Mouse (Mus musculus): Measurements from ENCODE around the gene Cobl.

Cobl gene

DNA sequence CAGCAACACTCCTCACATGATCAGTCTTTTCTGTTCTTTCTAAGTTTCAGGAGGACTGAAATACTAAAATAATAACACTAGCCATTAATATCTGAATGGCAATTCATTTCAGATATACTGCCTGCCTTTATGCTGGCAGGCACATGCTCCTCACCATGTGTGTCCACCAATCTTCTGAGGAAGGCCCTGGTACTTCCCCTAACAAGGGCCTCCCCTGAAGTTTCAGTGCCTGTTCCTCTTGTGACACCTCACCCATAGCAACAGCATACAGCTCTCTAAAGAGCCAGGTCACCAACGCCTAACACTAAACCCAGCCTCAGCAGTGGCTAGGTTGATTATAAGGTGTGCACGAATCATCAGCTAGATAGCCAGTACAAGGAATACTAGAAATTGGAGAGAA is 20.5 kb downstream of the Cobl start:
- no peak for DNase-seq (ENCODE audit: low read depth)

- DNase-seq (ENCODE audit: low read depth): no peak
Measured at GRCm38 (mm10) chr11:12443614-12444013, 21.1 kb downstream of the Cobl start.

DNA sequence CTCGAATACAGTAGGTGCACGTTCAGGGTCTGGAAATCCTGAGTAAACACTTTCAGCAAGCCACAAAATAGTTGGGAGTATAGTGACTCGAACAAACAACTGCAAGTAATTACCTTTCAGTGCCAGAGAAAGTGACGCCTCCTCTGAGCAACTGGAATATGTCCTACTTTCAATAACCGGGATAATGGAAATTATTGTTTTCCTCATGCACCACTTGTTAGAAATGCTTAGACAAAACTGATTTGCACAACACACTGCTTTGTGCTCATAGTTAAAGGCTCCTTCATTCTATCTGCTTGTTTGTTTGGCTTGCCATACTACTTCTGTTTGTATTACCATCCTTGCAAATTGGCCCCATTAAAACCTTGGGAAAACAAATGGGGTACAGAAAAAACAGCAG is 21.6 kb downstream of the Cobl start:
- no peak for DNase-seq (ENCODE audit: low read depth)

DNA sequence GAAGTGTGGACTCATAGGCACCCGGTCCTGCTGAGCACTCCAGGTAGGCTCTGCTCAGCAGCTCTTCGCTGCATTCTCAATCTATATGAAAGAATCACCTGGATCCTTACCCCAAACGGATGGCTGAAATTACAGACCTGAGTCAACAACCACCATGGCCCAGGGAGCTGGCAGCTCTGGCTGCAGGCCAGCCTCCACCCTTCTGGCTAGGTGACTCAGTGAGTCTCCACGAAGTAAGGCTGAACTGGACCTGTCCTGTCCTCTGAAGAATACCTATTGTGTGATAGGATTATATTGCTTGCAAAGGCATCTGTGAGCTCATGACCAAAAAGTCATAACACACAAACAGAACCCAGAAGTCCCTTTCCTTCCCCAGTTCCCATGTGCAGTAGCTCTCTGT is 22.5 kb downstream of the Cobl start:
- no peak for DNase-seq (ENCODE audit: low read depth)

DNA sequence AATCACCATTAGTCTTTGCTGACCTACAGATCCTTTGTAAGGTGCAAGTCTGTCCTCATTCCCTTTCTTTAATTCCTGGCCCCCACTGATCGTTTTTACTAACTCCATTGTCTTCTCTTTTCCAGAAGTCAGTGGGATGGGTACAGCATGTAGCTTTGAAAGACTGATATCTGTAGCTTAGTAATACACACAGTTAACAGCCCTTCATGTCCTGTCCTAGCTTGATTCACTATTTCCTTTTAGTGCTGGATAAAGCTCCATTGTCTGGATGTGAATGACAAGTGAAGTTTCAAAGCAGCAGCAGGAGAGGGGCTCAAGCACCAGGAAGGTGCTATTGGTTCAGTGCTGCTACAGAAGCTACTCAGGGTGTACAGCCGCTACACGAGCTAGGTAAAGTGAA is 28.9 kb downstream of the Cobl start:
- no peak for DNase-seq (ENCODE audit: low read depth)

- no peak for DNase-seq (ENCODE audit: low read depth)
Measured at GRCm38 (mm10) chr11:12435018-12435417, 29.7 kb downstream of the Cobl start.

GRCm38 (mm10) chr11:12434597-12434996 is 30.2 kb downstream of the Cobl start:
- DNase-seq (ENCODE audit: low read depth): no peak

DNA sequence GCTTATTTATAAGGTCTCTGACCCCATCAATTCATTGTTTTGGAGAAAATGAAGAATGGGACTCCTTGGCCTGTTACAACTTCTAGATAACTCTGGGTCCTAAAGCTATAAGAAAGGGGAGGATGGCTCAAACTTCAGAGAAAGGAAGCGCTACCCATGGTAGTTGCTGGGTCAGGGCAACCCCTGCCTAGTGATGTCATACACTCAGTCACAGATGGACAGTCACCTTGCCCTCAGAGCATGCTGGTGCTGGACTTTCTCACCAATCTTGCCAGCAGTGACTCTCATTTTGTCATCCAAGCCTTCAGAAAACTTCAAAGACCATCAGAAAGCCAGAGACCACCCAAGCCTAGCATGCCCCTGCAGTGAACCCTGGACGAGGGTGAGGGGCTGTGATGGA is 32.8 kb downstream of the Cobl start:
- no peak for DNase-seq (ENCODE audit: low read depth)

DNA sequence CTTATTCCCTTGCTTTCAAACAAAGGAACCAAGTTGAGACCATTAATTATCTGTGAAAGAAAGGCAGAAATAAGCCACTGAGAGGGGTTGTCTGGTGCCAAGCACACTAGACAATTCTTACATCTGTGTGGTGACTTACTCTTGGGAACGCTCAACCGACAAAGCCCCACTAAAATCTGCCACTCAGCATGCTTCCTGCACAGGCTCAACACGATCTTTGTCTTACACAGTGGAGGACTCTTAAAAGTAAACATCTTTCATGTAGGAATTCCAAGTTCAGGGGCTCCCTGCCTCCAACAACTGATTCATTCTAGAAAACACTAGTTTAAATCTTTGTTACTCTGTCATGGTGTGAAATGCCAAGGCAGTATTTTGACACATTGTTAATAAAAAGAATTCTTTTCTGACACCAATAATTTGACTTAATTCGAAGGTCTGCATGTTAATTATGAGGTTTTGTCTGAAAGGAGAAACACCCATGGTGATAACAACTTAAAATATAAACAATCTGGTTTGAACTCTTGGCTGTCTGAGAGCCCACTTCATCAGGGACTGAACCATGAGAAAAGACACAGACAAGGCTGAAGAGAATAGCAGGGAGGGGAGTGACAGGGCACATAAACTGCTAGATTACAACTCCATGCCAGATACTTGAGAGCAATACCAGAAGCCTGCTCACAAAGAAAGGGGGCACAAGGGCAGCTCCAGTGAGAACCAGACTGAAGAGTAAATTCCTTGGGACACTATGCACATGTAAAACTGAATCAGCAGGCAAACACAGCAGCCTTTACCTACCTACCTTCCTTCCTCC is 34.3 kb downstream of the Cobl start:
- no peak for DNase-seq (ENCODE audit: low read depth)

DNA sequence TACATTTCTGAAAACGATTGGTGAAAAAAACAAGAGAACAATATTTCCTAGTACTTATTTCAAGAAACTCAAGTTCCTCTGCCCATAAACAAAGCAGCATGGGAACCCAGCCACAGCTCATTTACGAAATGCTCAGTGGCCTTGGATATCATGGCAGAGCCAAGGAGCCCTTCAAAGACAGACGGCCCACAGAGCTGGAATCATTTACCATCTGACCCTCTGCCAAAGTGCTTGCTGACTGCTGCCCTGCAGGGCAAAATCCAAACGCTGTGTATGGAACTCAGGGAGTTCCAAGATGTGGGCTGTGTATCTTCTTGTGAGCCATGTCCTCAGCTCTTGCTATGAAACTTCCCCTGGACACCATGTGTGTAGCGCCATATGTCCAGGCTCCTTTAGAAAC is 38.0 kb downstream of the Cobl start:
- no peak for DNase-seq (ENCODE audit: low read depth)

- DNase-seq (ENCODE audit: low read depth): no peak
Measured at GRCm38 (mm10) chr11:12424205-12424604, 40.6 kb downstream of the Cobl start.

- DNase-seq (ENCODE audit: low read depth): no peak
Measured at GRCm38 (mm10) chr11:12421183-12421582, 43.6 kb downstream of the Cobl start.

GRCm38 (mm10) chr11:12420146-12420545 is 44.6 kb downstream of the Cobl start:
- no peak for DNase-seq (ENCODE audit: low read depth)

DNA sequence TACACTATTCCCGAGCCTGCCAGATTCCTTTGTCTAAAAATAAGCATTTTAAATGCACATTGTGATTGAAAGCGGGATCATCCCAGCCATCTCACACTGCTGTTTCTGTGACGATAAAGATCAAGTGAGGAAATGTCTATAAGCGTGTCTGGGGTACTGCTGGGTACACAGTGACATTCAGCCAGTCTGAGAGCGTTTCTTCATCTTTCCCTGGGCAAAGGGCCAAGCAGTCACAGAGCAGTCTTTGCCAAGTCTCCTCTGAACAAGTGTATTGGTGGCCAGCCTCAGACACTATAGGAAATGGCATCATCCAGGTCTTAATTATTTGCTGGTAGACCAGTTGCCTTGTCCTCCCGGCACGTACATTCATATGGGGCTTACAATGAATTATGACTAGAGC is 47.9 kb downstream of the Cobl start:
- no peak for DNase-seq (ENCODE audit: low read depth)

- DNase-seq (ENCODE audit: low read depth): no peak
Measured at GRCm38 (mm10) chr11:12415329-12415728, 49.4 kb downstream of the Cobl start.

GRCm38 (mm10) chr11:12411950-12412349 is 52.8 kb downstream of the Cobl start:
- DNase-seq (ENCODE audit: low read depth): no peak

DNA sequence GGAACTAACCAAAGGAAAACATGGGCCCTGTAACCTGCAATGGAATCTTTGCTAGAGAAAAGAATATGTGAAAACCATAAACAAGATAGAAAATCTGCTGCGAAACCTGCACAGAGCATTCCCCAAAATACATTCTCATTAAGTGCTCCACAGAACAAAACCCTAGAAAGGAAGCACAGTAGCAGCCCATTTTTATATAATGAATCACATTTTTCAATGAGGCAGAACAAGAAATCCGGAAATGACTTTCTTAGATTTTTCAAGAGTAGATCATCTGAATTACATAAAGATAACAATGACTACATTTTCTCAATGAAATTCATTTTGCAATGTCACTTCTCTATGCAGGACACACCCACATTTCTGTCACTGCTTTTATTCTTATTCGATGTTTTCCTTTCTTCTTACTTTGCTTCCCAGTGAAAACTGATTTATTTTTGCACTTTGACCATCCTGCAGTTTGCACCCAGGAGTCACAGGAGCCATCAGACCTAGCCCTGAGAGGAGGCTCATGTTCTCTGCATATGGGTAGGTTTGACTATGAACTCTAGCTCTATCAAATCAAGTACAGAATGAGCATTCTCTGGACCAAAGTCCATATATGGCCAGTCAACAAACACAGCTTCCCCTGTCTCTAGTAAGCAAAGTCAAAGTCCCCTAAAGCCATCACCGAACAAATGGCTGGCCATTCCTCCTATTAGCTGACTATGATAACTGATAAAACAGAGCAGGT is 53.5 kb downstream of the Cobl start:
- DNase-seq (ENCODE audit: low read depth): no peak

DNA sequence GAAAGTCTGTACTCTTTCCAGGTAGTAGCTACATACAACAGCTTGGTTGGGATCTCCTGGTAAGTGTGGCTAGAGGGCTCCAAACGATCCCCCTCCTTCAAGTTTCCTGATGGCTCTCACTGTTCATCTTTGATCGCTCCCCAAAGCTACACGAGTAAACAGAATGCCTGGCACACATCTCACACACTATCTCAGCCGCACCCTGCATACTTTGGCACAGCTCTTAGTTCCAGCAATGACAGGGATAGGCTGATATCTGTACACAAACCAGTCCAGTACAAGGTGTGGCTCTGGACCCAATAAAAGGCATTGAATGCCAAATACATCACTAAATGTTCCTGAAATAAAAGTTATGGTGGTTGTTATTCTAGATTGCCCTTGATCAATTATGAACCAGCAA is 55.3 kb downstream of the Cobl start:
- no peak for DNase-seq (ENCODE audit: low read depth)

DNA sequence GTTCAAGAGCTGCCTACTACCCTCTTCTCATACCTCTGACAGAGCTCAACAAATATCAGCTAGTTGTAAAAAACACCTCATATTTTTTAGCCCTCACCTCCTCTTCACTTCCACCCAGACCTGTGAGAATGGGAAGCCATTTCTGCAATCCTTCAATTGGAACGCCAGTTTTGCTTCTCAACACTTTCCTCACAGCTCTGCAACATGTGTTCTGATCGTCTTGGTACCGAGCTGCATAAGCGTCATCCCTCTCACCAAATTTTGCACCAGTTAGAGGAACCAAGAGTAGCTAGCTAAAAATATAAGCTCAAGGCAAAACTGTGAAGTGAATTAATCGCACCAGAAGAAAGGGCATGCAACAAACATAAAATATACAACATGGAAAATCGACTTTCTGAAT is 56.9 kb downstream of the Cobl start:
- DNase-seq (ENCODE audit: low read depth): no peak

GRCm38 (mm10) chr11:12399903-12400302 is 64.9 kb downstream of the Cobl start:
- DNase-seq (ENCODE audit: low read depth): no peak

GRCm38 (mm10) chr11:12396196-12396595 is 68.6 kb downstream of the Cobl start:
- DNase-seq (ENCODE audit: low read depth): no peak

- DNase-seq (ENCODE audit: low read depth): no peak
Measured at GRCm38 (mm10) chr11:12394701-12395100, 70.1 kb downstream of the Cobl start.

GRCm38 (mm10) chr11:12394151-12394550 is 70.6 kb downstream of the Cobl start:
- no peak for DNase-seq (ENCODE audit: low read depth)

DNA sequence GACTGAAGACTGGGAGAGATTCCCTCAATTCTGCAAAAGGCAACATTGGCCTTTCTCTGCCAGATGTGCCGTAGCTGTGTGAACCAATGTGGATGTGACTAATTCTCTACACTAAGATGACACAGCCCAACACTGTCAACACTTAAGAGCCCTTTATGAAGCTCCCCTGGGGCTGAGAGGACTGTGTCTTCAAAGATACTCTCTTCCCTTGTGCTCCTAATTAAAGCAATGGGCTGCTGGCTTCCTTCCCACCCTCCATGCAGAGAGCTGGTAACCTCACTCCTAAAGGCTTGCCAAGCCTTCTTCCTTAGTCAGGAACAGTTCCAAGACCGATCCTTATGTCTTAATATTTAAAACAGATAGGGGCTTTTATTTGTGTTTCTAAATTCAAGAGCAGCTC is 79.9 kb downstream of the Cobl start:
- DNase-seq (ENCODE audit: low read depth): no peak

Data from c-Kit-positive CD71-positive TER-119-negative erythroid progenitor cells, embryonic 14.5 days (primary cell).